Mouse (Mus musculus): ENCODE measurements around the gene Rab5c.

- no peak for TF ChIP-seq CTCF (conservative IDR thresholded peaks at IDR 0.05; ENCODE audit: insufficient read depth, insufficient read length, low read depth, low read length)
- no peak for TF ChIP-seq POLR2A (IDR thresholded peaks at IDR 0.05; ENCODE audit: low read depth, low read length)
These were observed 53.9 kb downstream of the Rab5c start for GRCm38 (mm10) chr11:100684084-100684483.
